Mouse (Mus musculus): ENCODE measurements around the gene Gpr161.
A peak's percentile ranks its signal among the peaks of the same experiment; 100 is the strongest.
"Not testable (repeated sequence)": the region's sequence is repeated elsewhere in the genome, so short reads cannot be mapped to it uniquely, and the experiment has no call there.

The Gpr161 gene

GRCm38 (mm10) chr1:165316361-165316760, 20.8 kb downstream of the Gpr161 start:
- DNase-seq (ENCODE audit: low spot score in 2 of 2): no peak

- peak; percentile 41 to 52 for DNase-seq (ENCODE audit: low spot score in 2 of 2)
These were observed 24.7 kb downstream of the Gpr161 start for GRCm38 (mm10) chr1:165320141-165320934.

GRCm38 (mm10) chr1:165321393-165321861, 25.8 kb downstream of the Gpr161 start:
- no peak for DNase-seq (ENCODE audit: low spot score in 2 of 2)

- DNase-seq (ENCODE audit: low spot score in 2 of 2): no peak
These were observed 26.3 kb downstream of the Gpr161 start for GRCm38 (mm10) chr1:165321891-165322290.

- no peak for DNase-seq (ENCODE audit: low spot score in 2 of 2)
These were observed 27.3 kb downstream of the Gpr161 start for GRCm38 (mm10) chr1:165322934-165323333.

- DNase-seq (ENCODE audit: low spot score in 2 of 2): no peak
These were observed 31.8 kb downstream of the Gpr161 start for GRCm38 (mm10) chr1:165327370-165327769.

GRCm38 (mm10) chr1:165327831-165328230, 32.2 kb downstream of the Gpr161 start:
- no peak for DNase-seq (ENCODE audit: low spot score in 2 of 2)

- not testable (repeated sequence) for DNase-seq (ENCODE audit: low spot score in 2 of 2)
These were observed 33.0 kb downstream of the Gpr161 start for GRCm38 (mm10) chr1:165328384-165329289.

GRCm38 (mm10) chr1:165330859-165331258, 35.3 kb downstream of the Gpr161 start:
- DNase-seq (ENCODE audit: low spot score in 2 of 2): no peak

- DNase-seq (ENCODE audit: low spot score in 2 of 2): no peak
These were observed 37.2 kb downstream of the Gpr161 start for GRCm38 (mm10) chr1:165332797-165333196.

GRCm38 (mm10) chr1:165342126-165342525, 46.5 kb downstream of the Gpr161 start:
- no peak for DNase-seq (ENCODE audit: low spot score in 2 of 2)

- DNase-seq (ENCODE audit: low spot score in 2 of 2): no peak
These were observed 48.9 kb downstream of the Gpr161 start for GRCm38 (mm10) chr1:165344453-165344852.

- no peak for DNase-seq (ENCODE audit: low spot score in 2 of 2)
These were observed 53.0 kb downstream of the Gpr161 start for GRCm38 (mm10) chr1:165348627-165349026.

- DNase-seq (ENCODE audit: low spot score in 2 of 2): no peak
These were observed 60.8 kb downstream of the Gpr161 start for GRCm38 (mm10) chr1:165356347-165356746.

GRCm38 (mm10) chr1:165363271-165363670, 67.7 kb downstream of the Gpr161 start:
- no peak for DNase-seq (ENCODE audit: low spot score in 2 of 2)

GRCm38 (mm10) chr1:165365057-165365456, 69.5 kb downstream of the Gpr161 start:
- DNase-seq (ENCODE audit: low spot score in 2 of 2): no peak

GRCm38 (mm10) chr1:165370990-165371389, 75.4 kb downstream of the Gpr161 start:
- no peak for DNase-seq (ENCODE audit: low spot score in 2 of 2)

GRCm38 (mm10) chr1:165373839-165374238, 78.2 kb downstream of the Gpr161 start:
- no peak for DNase-seq (ENCODE audit: low spot score in 2 of 2)
